Mouse (Mus musculus) brain, adult 2 months (tissue): ENCODE data around the gene Btbd35f1.
"Not testable (repeated sequence)": the region's sequence is repeated elsewhere in the genome, so short reads cannot be mapped to it uniquely, and the experiment has no call there.

Source experiments
- DNase-seq: peaks from one replicate; pipeline ENCODE4 v3.0.0; 2011; ENCODE audit warnings: low read depth, low spot score

Btbd35f1 gene

DNA sequence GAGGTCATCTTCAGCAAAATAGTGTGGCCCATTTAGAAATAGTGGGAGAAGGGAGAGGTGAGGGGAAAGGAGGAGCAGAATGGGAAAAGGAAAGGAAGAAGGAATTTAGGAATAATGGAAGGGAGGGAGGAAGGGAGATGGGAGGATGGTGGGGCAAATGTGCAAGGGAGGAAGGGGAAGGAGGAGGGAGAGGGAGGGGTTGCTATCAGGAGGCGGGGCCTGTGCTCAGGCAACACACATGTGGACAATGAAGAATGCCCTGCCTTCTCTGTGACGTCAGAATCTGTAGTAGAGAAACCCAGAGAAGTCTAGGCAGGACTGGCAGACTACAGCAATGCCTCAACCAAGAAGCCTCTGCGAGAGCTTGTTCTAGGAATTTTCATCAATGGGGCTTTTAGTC lies at the start of gene Btbd35f1:
Btbd35f1 (plus strand) TSS at position 301 of the 400 bp plus-strand sequence.
- DNase-seq: not testable (repeated sequence)

DNA sequence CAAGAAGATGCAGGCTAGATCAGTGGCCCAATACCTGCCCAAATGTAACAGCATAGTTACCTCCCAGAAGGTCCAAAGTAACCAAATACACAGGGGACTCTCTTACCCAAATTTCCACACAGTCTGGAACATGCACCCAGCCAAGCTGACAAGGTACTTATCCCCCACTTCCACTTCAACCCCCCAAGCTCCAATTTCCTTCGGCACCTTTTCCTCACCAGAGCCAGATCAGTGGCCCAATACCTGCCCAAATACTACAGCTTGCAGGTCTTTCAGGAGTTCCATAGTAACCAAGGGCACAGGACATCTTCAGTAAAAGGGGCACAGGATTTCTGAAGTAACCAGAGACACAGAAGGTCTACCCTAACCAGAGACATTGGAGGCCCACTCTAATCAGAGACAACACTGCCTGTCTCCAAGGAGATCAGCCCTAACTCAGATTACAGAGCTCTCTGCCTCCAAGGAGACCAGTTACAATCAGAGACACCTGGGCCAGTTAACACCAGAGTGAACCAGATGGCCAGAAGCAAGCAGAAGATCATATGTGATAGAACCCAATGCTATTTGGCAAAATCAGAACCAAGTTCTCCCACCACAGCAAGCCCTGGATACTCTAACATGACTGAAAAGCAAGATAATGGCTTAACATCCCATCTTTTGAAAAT lies 31.2 kb downstream of the Btbd35f1 start:
- not testable (repeated sequence) for DNase-seq

DNA sequence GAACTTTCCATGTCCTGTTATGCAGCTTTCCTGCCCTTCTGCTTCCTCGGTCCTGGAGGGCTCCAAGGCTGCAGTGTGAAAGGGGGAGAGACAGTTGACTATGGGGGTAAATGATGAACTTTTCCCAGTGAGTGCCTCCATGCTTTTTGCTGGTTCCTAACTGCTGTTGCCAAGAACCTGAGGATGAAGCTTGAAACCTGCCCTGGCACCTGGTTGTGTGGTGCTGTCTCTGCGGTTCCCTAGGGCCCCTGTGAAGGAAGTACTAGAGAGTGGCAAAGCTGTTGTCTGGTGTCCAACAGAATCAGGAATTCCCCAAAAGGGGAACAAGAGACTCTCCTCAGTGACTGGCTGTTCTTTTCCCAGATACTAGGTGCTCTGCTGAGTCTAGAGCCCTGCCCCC lies 41.2 kb downstream of the Btbd35f1 start:
- DNase-seq: not testable (repeated sequence)

DNA sequence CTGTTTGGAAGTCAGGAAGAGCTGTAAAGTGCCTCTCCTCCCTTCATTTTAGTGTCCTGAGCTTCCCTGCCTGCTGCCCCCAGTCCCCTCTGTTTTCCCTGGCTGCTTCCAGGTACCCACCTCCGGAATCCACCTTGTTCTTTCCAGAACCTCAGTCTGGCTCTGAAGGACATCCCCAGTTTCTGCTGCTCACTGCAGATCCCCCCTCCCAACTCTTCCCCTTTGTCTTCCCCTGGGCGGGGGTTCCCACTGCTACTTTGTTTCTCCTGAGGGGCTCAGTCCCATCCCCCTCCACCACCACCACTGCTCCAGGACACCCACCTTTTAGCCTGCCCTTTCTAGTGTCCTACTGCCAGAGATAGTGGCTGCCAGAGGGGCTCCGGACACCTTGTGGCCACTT lies 41.6 kb downstream of the Btbd35f1 start:
- DNase-seq: not testable (repeated sequence)
